Mouse (Mus musculus): Measurements from ENCODE around the gene Hba-x. TPM values are rescaled to one million over a fixed set of nuclear protein-coding genes. Genes with fewer than 3 reads are reported as not detected.
A peak's percentile ranks its signal among the peaks of the same experiment; 100 is the strongest.

Hba-x gene
- not detected for total RNA-seq (2021)
- long read RNA-seq = 0 reads

GRCm38 (mm10) chr11:32276347-32276746 is at the start of gene Hba-x:
Gene Hba-x (plus strand): TSS chr11:32276400.
- DNase-seq (ENCODE audit: low spot score in 2 of 2) = no peak

GRCm38 (mm10) chr11:32227041-32227440 is 49.2 kb upstream of the Hba-x start:
- no peak for DNase-seq (ENCODE audit: low spot score in 2 of 2)

- no peak for DNase-seq (ENCODE audit: low spot score in 2 of 2)
Observed at GRCm38 (mm10) chr11:32227555-32227954, 48.6 kb upstream of the Hba-x start.

- DNase-seq (ENCODE audit: low spot score in 2 of 2) = no peak
Observed at GRCm38 (mm10) chr11:32228292-32228845, 47.8 kb upstream of the Hba-x start.

- peak in 1 of 2 experiments; percentile 75 for DNase-seq (ENCODE audit: low spot score in 2 of 2)
Observed at GRCm38 (mm10) chr11:32230220-32230619, 46.0 kb upstream of the Hba-x start.

GRCm38 (mm10) chr11:32231125-32231524 is 45.1 kb upstream of the Hba-x start:
- DNase-seq (ENCODE audit: low spot score in 2 of 2) = peak in 1 of 2 experiments; percentile 47

GRCm38 (mm10) chr11:32232848-32233247 is 43.4 kb upstream of the Hba-x start:
- no peak for DNase-seq (ENCODE audit: low spot score in 2 of 2)

- DNase-seq (ENCODE audit: low spot score in 2 of 2) = peak in 1 of 2 experiments; percentile 53
Observed at GRCm38 (mm10) chr11:32233895-32234294, 42.3 kb upstream of the Hba-x start.

GRCm38 (mm10) chr11:32234816-32235485 is 41.2 kb upstream of the Hba-x start:
- DNase-seq (ENCODE audit: low spot score in 2 of 2) = no peak

- DNase-seq (ENCODE audit: low spot score in 2 of 2) = peak; percentile 67 to 72
Observed at GRCm38 (mm10) chr11:32235646-32236045, 40.6 kb upstream of the Hba-x start.

GRCm38 (mm10) chr11:32236132-32236531 is 40.1 kb upstream of the Hba-x start:
- DNase-seq (ENCODE audit: low spot score in 2 of 2) = no peak

- peak in 1 of 2 experiments; percentile 70 for DNase-seq (ENCODE audit: low spot score in 2 of 2)
Observed at GRCm38 (mm10) chr11:32236712-32237410, 39.3 kb upstream of the Hba-x start.

- DNase-seq (ENCODE audit: low spot score in 2 of 2) = no peak
Observed at GRCm38 (mm10) chr11:32237411-32237795, 38.8 kb upstream of the Hba-x start.

GRCm38 (mm10) chr11:32238093-32238860 is 37.9 kb upstream of the Hba-x start:
- DNase-seq (ENCODE audit: low spot score in 2 of 2) = peak in 1 of 2 experiments; percentile 83

GRCm38 (mm10) chr11:32241391-32241790 is 34.8 kb upstream of the Hba-x start:
- no peak for DNase-seq (ENCODE audit: low spot score in 2 of 2)

GRCm38 (mm10) chr11:32242209-32242608 is 34.0 kb upstream of the Hba-x start:
- DNase-seq (ENCODE audit: low spot score in 2 of 2) = no peak

GRCm38 (mm10) chr11:32243205-32243955 is 32.8 kb upstream of the Hba-x start:
- no peak for DNase-seq (ENCODE audit: low spot score in 2 of 2)

- no peak for DNase-seq (ENCODE audit: low spot score in 2 of 2)
Observed at GRCm38 (mm10) chr11:32244064-32244463, 32.1 kb upstream of the Hba-x start.

GRCm38 (mm10) chr11:32244617-32245016 is 31.6 kb upstream of the Hba-x start:
- no peak for DNase-seq (ENCODE audit: low spot score in 2 of 2)

GRCm38 (mm10) chr11:32245614-32246013 is 30.6 kb upstream of the Hba-x start:
- DNase-seq (ENCODE audit: low spot score in 2 of 2) = no peak

- no peak for DNase-seq (ENCODE audit: low spot score in 2 of 2)
Observed at GRCm38 (mm10) chr11:32247068-32247467, 29.1 kb upstream of the Hba-x start.

Data from layer of hippocampus, adult 18-20 months (tissue).